Mouse (Mus musculus) lung, adult 2 months (tissue): ENCODE data around the gene Rai2.

Experiments
- CTCF ChIP-seq: fragments of 200-500 bp; IDR thresholded peaks from 2 replicates; pipeline ENCODE4 v1.5.1; 2011; ENCODE audit warnings: mild to moderate bottlenecking, low read length, control low read depth; ENCODE audit not compliant: insufficient read depth
- POLR2A ChIP-seq: fragments of 200-500 bp; IDR thresholded peaks from 2 replicates; pipeline ENCODE4 v1.6.1; 2011; ENCODE audit warnings: low read depth, mild to moderate bottlenecking, control low read depth, low read length, borderline replicate concordance; ENCODE audit errors: extremely low read depth

DNA sequence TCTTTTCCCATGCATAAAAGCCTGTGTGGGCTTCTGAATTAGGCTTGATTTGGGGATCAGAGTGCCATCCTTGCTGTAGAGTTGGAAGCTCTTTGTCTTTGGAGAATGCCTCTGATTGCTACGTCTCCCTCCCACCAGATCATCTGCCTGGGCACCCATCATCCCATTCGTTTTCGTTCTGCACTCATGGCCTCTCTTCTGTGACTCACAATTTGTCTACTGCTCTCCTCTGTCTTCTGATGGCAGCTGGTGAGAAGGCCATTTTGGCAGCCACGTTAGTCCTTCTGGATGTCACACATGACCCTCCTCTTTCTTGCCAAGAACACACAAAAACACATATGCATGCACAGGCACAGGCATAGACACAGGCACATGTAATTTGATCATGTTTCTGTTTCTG lies 4.2 kb downstream of the Rai2 start:
- TF ChIP-seq CTCF, result no peak
- TF ChIP-seq POLR2A, result no peak
